Mouse (Mus musculus): ENCODE results near the gene Ldb3.

GRCm38 (mm10) chr14:34489928-34490327 is 98.6 kb downstream of the Ldb3 start:
- TF ChIP-seq EP300 (IDR thresholded peaks at IDR 0.05; ENCODE audit: low read depth): no peak
- TF ChIP-seq CTCF (IDR thresholded peaks at IDR 0.05; ENCODE audit: low read depth): no peak
